Mouse (Mus musculus) olfactory bulb, adult 2 months (tissue): Measurements from ENCODE around the gene Nrros.

Source experiments
- CTCF ChIP-seq: fragments of 200-500 bp; IDR thresholded peaks from 2 replicates; pipeline ENCODE4 v1.5.1; 2012; ENCODE audit warnings: low read depth, mild to moderate bottlenecking, low read length, moderate library complexity; ENCODE audit not compliant: insufficient read depth
- POLR2A ChIP-seq: fragments of 200-500 bp; IDR thresholded peaks from 2 replicates; pipeline ENCODE4 v1.6.1; 2012; ENCODE audit warnings: mild to moderate bottlenecking, low read depth, low read length, moderate library complexity; ENCODE audit not compliant: insufficient read depth

- TF ChIP-seq CTCF, result no peak
- no peak for TF ChIP-seq POLR2A
Measured at GRCm38 (mm10) chr16:32171031-32171731, 5.8 kb upstream of the Nrros start.
